18 mouse cellular contexts compared by ENCODE assay signal in genomic region chr6:121343026-121343770, GRCm38 (mm10). TPM values are rescaled to one million over a fixed set of nuclear protein-coding genes. Genes with fewer than 3 reads are reported as not detected.
DNase-seq lines count a peak whose midpoint lies in the region; ATAC-seq lines count a peak whose summit lies in the region.
"Had no signal": no experiment of that assay in that cellular context is flagged by ENCODE, and none has a peak within 500 bp of the region (broad histone marks: within the 10 kb centered on the region; RNA-seq: fewer than 3 reads in every experiment).

Slc6a12 (plus strand) TSS chr6:121343076.

- no peaks in the 10 kb centered on the region for H3K36me3 ChIP-seq in kidney, embryonic 14.5 days (ENCODE audit: control insufficient read depth, insufficient read depth, low read length)
- H3K36me3 ChIP-seq: embryonic facial prominence, embryonic 12.5 days; heart, embryonic 15.5 days had no signal

- no peak within 1 kb of the TSS for H3K9ac ChIP-seq in kidney, embryonic 14.5 days (ENCODE audit: low read depth, low read length)
- H3K9ac ChIP-seq: embryonic facial prominence, embryonic 12.5 days; forebrain, embryonic 13.5 days; heart, embryonic 15.5 days had no signal

- no peaks in the 10 kb centered on the region for H3K4me1 ChIP-seq in kidney, embryonic 14.5 days (ENCODE audit: control insufficient read depth, insufficient read depth, low read length)
- H3K4me1 ChIP-seq: heart, embryonic 15.5 days had no signal

- WGBS in kidney, embryonic 14.5 days: 70% methylated on average over 15 of the region's 15 CpGs

- peak; percentile 67 for ATAC-seq in kidney, embryonic 14.5 days (ENCODE audit: low FRiP score, low TSS enrichment)
- ATAC-seq in granulocyte monocyte progenitor cell, adult 5-6 weeks (replicated peaks; ENCODE audit: poor library complexity, severe bottlenecking): peak; percentile 74
- ATAC-seq in megakaryocyte, adult 5-6 weeks (ENCODE audit: poor library complexity, severe bottlenecking): peak; percentile 71
- ATAC-seq: CD4-positive, CD25-positive, alpha-beta regulatory T cell, adult 4 months; forebrain, embryonic 13.5 days had no signal

- H3K27me3 ChIP-seq in kidney, embryonic 14.5 days (ENCODE audit: control insufficient read depth, insufficient read depth, low read length): no peaks in the 10 kb centered on the region

- no peaks in the 10 kb centered on the region for H3K9me3 ChIP-seq in kidney, embryonic 14.5 days (ENCODE audit: control insufficient read depth, low read length)
- H3K9me3 ChIP-seq: embryonic facial prominence, embryonic 12.5 days; forebrain, embryonic 13.5 days; heart, embryonic 15.5 days had no signal

- intact Hi-C loops in gastrocnemius, postnatal 36 days (cut with DNase I): no loop called here

- H3K4me3 ChIP-seq in kidney, embryonic 14.5 days (ENCODE audit: low read length): no peak within 1 kb of the TSS
- H3K4me3 ChIP-seq: embryonic facial prominence, embryonic 12.5 days; forebrain, embryonic 13.5 days; heart, embryonic 15.5 days had no signal

- no peak within 1 kb of the TSS for H3K27ac ChIP-seq in kidney, embryonic 14.5 days (ENCODE audit: low read depth, low read length)
- H3K27ac ChIP-seq: embryonic facial prominence, embryonic 12.5 days; forebrain, embryonic 13.5 days; heart, embryonic 15.5 days had no signal

- peak within 1 kb of the TSS; percentile 15 for H3K4me2 ChIP-seq in kidney, embryonic 14.5 days (replicated peaks; ENCODE audit: low read depth, low read length)
- H3K4me2 ChIP-seq: embryonic facial prominence, embryonic 12.5 days; forebrain, embryonic 13.5 days; heart, embryonic 15.5 days had no signal

- no peak for DNase-seq in kidney, adult 9 months
- DNase-seq in A20 (ENCODE audit: low read depth, low spot score): peak; percentile 52
- no peak for DNase-seq in natural killer cell, adult 2 months (ENCODE audit: low spot score in 2 of 2)
- no peak for DNase-seq in gastrocnemius, postnatal 36 days
- DNase-seq in yolk sac, embryonic 10.5 days (ENCODE audit: low spot score): no peak
- DNase-seq: adrenal gland, adult 2 months; left cerebral cortex, postnatal 4 days; thymus, postnatal 25 days had no signal

RNA-seq across cellular contexts. Expression of gene Slc6a12, which starts in this region (rescaled TPM):
- 0.21 and 0.35 TPM in 2 replicates for polyA plus RNA-seq in kidney, embryonic 14.5 days (2014; fragmentation: Nextera tagmentation; extraction: Ambion mirVana)
- 1.1 TPM in 1 of 2 replicates, not detected in the other for total RNA-seq in granulocyte monocyte progenitor cell, adult 5-6 weeks (2014; fragmentation: Nextera tagmentation)
- total RNA-seq in granulocyte monocyte progenitor cell, adult 5-6 weeks (2017): 1.3 and 2.0 TPM in 2 replicates
- total RNA-seq in megakaryocyte, adult 5-6 weeks (2015): 1.1 and 1.2 TPM in 2 replicates
- total RNA-seq in megakaryocyte, adult 5-6 weeks (2017): 3.8 and 7.9 TPM in 2 replicates
- total RNA-seq in gastrocnemius, postnatal 36 days (2021): under 1 TPM in 1 of 2 experiments, not detected in 1; 0.42 TPM
- polyA plus RNA-seq: CD4-positive, CD25-positive, alpha-beta regulatory T cell, adult 4 months; embryonic facial prominence, embryonic 12.5 days; heart, embryonic 15.5 days; intestine, embryonic 14.5 days; lung, embryonic 16.5 days; neural tube, embryonic 11.5 days had no signal

Comparison
In these comparisons a context has a peak if more than half of its experiments do, and no peak if none do; other contexts are left out.
1. Peak in ATAC-seq and H3K4me2 ChIP-seq in kidney, embryonic 14.5 days; RNA of the gene not detected or under 1 TPM.